Mouse (Mus musculus) cerebellum, adult 2 months (tissue): ENCODE results near the gene Arhgap32. TPM values are rescaled to one million over a fixed set of nuclear protein-coding genes. Genes with fewer than 3 reads are reported as not detected.

ENCODE experiments used
- DNase-seq, 2 experiments: peaks; one replicate each; pipeline ENCODE4 v3.0.0; 2021
- H3K27ac ChIP-seq: fragments of 200-500 bp; 2 replicates; pipeline ENCODE4 v1.5.1; 2012; ENCODE audit warnings: low read length, control low read depth, inconsistent platforms; ENCODE audit not compliant: insufficient read depth
- H3K27me3 ChIP-seq: fragments of 200-500 bp; 2 replicates; pipeline ENCODE4 v1.6.1; 2012; ENCODE audit warnings: inconsistent platforms, mild to moderate bottlenecking, low read length, moderate library complexity; ENCODE audit not compliant: control insufficient read depth, insufficient read depth
- H3K4me1 ChIP-seq: fragments of 200-500 bp; 2 replicates; pipeline ENCODE4 v1.6.1; 2011; ENCODE audit warnings: low read length; ENCODE audit not compliant: control insufficient read depth, insufficient read depth
- H3K4me3 ChIP-seq: fragments of 200-500 bp; replicated peaks from 2 replicates; pipeline ENCODE3; 2011; ENCODE audit warnings: mild to moderate bottlenecking, low read depth, low read length, control low read depth; ENCODE audit not compliant: insufficient read depth
- CTCF ChIP-seq: fragments of 200-500 bp; IDR thresholded peaks from 2 replicates; pipeline ENCODE4 v1.5.1; 2011; ENCODE audit warnings: low read depth, mild to moderate bottlenecking, control low read depth, low read length, moderate library complexity, borderline replicate concordance; ENCODE audit not compliant: insufficient read depth
- POLR2A ChIP-seq: fragments of 200-500 bp; IDR thresholded peaks from 2 replicates; pipeline ENCODE4 v1.6.1; 2011; ENCODE audit warnings: low read length, control low read depth, borderline replicate concordance; ENCODE audit not compliant: insufficient read depth
- WGBS: fragments of 180-500 bp; shearing (Covaris S2); methylation state at CpG from one replicate; pipeline ENCODE4 v1.1.7; 2018; 5-methylcytosine and 5-hydroxymethylcytosine counted together
- polyA plus RNA-seq: library from polyadenylated mRNA; depleted of rRNA; stranded (reverse); fragments of >200 nt; gene quantifications from 2 replicates; pipeline ENCODE4 v1.2.3, GENCODE M21; 2012; rRNA removed

The Arhgap32 gene
- polyA plus RNA-seq, 1 experiment: 21.5 TPM

- 14% methylated on average over 5 of the region's 5 CpGs for WGBS
- no peak overlapping the region for H3K27ac ChIP-seq
Observed at GRCm38 (mm10) chr9:32292686-32293085, 176.8 kb downstream of the Arhgap32 start.

GRCm38 (mm10) chr9:32295061-32295800 lies 179.3 kb downstream of the Arhgap32 start:
- DNase-seq: peak; percentile 59 to 79
- peaks cover 13% of the 10 kb centered on the region for H3K4me1 ChIP-seq
- no peak overlapping the region for H3K27ac ChIP-seq
- TF ChIP-seq CTCF (no peak), POLR2A (no peak)
- H3K27me3 ChIP-seq: no peaks in the 10 kb centered on the region
- no peak overlapping the region for H3K4me3 ChIP-seq
- WGBS: 30% methylated on average over 9 of the region's 9 CpGs

More at GRCm38 (mm10) chr9:32292686-32293085, 176.8 kb downstream of the Arhgap32 start:
- Histone ChIP-seq H3K4me1 (peaks cover 13% of the 10 kb centered on the region), H3K4me3 (no peak overlapping the region), H3K27me3 (no peaks in the 10 kb centered on the region)
- DNase-seq: peak; percentile 66 to 85
- TF ChIP-seq CTCF (no peak), POLR2A (no peak)

GRCm38 (mm10) chr9:32302501-32303150 lies 186.7 kb downstream of the Arhgap32 start:
- no peak overlapping the region for H3K27ac ChIP-seq
- 59% methylated on average over 13 of the region's 13 CpGs for WGBS
- DNase-seq: no peak

GRCm38 (mm10) chr9:32311786-32312185 lies 195.8 kb downstream of the Arhgap32 start:
- H3K4me1 ChIP-seq: no peaks in the 10 kb centered on the region; the same call in 1 of the 2 replicates
- no peak overlapping the region for H3K4me3 ChIP-seq
- no peak for TF ChIP-seq POLR2A
- TF ChIP-seq CTCF: no peak
- H3K27me3 ChIP-seq: no peaks in the 10 kb centered on the region
- WGBS: 7% methylated on average over 14 of the region's 14 CpGs
- DNase-seq: peak; percentile 45 to 54
- H3K27ac ChIP-seq: no peak overlapping the region

More at GRCm38 (mm10) chr9:32302501-32303150, 186.7 kb downstream of the Arhgap32 start:
- Histone ChIP-seq H3K4me1 (no peaks in the 10 kb centered on the region), H3K27me3 (no peaks in the 10 kb centered on the region), H3K4me3 (no peak overlapping the region)
- TF ChIP-seq CTCF: no peak
- no peak for TF ChIP-seq POLR2A

GRCm38 (mm10) chr9:32312208-32312607 lies 196.3 kb downstream of the Arhgap32 start:
- H3K4me1 ChIP-seq: no peaks in the 10 kb centered on the region; the same call in 1 of the 2 replicates
- DNase-seq: no peak
- 64% methylated on average over 4 of the region's 4 CpGs for WGBS
- no peaks in the 10 kb centered on the region for H3K27me3 ChIP-seq
- no peak overlapping the region for H3K4me3 ChIP-seq
- TF ChIP-seq CTCF (no peak), POLR2A (no peak)
- no peak overlapping the region for H3K27ac ChIP-seq

GRCm38 (mm10) chr9:32314071-32314470 lies 198.1 kb downstream of the Arhgap32 start:
- WGBS: 47% methylated on average over 3 of the region's 3 CpGs
- no peaks in the 10 kb centered on the region; the same call in 1 of the 2 replicates for H3K4me1 ChIP-seq
- no peak overlapping the region for H3K4me3 ChIP-seq
- no peak overlapping the region for H3K27ac ChIP-seq
- TF ChIP-seq POLR2A: no peak
- TF ChIP-seq CTCF: no peak
- H3K27me3 ChIP-seq: no peaks in the 10 kb centered on the region
- no peak for DNase-seq

- DNase-seq: no peak
- Histone ChIP-seq H3K4me3 (no peak overlapping the region), H3K4me1 (no peaks in the 10 kb centered on the region; the same call in 1 of the 2 replicates), H3K27me3 (no peaks in the 10 kb centered on the region), H3K27ac (no peak overlapping the region)
- 95% methylated on average over 3 of the region's 3 CpGs for WGBS
- TF ChIP-seq POLR2A: no peak
- no peak for TF ChIP-seq CTCF
Observed at GRCm38 (mm10) chr9:32315999-32316398, 200.1 kb downstream of the Arhgap32 start.

Other genes starting within 250 kb of the Arhgap32 start
- gene Barx2, start 202.7 kb upstream of the Arhgap32 start, polyA plus RNA-seq: 0.79 and 1.0 TPM in 2 replicates
- gene Kcnj5, start 228.2 kb downstream of the Arhgap32 start, polyA plus RNA-seq: 0.21 and 0.23 TPM in 2 replicates